Mouse (Mus musculus): ENCODE results near the gene Trim52.
"Not testable (repeated sequence)": the region's sequence is repeated elsewhere in the genome, so short reads cannot be mapped to it uniquely, and the experiment has no call there.

Trim52 gene

GRCm38 (mm10) chr14:106105980-106106379 is at the start of gene Trim52:
Gene Trim52 (plus strand): TSS chr14:106106198.
- DNase-seq = no peak

- DNase-seq = no peak
These were observed 33.4 kb upstream of the Trim52 start for GRCm38 (mm10) chr14:106072608-106073007.

- DNase-seq = no peak
These were observed 30.6 kb upstream of the Trim52 start for GRCm38 (mm10) chr14:106075181-106076064.

- DNase-seq = no peak
These were observed 17.4 kb upstream of the Trim52 start for GRCm38 (mm10) chr14:106088480-106089037.

GRCm38 (mm10) chr14:106096816-106097215 is 9.2 kb upstream of the Trim52 start:
- no peak for DNase-seq

GRCm38 (mm10) chr14:106100858-106101257 is 5.1 kb upstream of the Trim52 start:
- no peak for DNase-seq

- no peak for DNase-seq
These were observed 427 bp downstream of the Trim52 start for GRCm38 (mm10) chr14:106106425-106106824.

GRCm38 (mm10) chr14:106119371-106119770 is 13.4 kb downstream of the Trim52 start:
- no peak for DNase-seq

GRCm38 (mm10) chr14:106136272-106136671 is 30.3 kb downstream of the Trim52 start:
- no peak for DNase-seq

GRCm38 (mm10) chr14:106151188-106151587 is 45.2 kb downstream of the Trim52 start:
- DNase-seq = no peak

- no peak for DNase-seq
These were observed 49.0 kb downstream of the Trim52 start for GRCm38 (mm10) chr14:106154879-106155576.

GRCm38 (mm10) chr14:106156533-106156932 is 50.5 kb downstream of the Trim52 start:
- DNase-seq = no peak

- no peak for DNase-seq
These were observed 56.3 kb downstream of the Trim52 start for GRCm38 (mm10) chr14:106162331-106162730.

- no peak for DNase-seq
These were observed 57.2 kb downstream of the Trim52 start for GRCm38 (mm10) chr14:106163196-106163595.

- DNase-seq = not testable (repeated sequence)
These were observed 57.9 kb downstream of the Trim52 start for GRCm38 (mm10) chr14:106163933-106164332.

GRCm38 (mm10) chr14:106176879-106177278 is 70.9 kb downstream of the Trim52 start:
- no peak for DNase-seq

GRCm38 (mm10) chr14:106178245-106178644 is 72.2 kb downstream of the Trim52 start:
- DNase-seq = no peak

- no peak for DNase-seq
These were observed 73.2 kb downstream of the Trim52 start for GRCm38 (mm10) chr14:106179102-106179727.

- no peak for DNase-seq
These were observed 73.7 kb downstream of the Trim52 start for GRCm38 (mm10) chr14:106179728-106180125.

GRCm38 (mm10) chr14:106180616-106181015 is 74.6 kb downstream of the Trim52 start:
- no peak for DNase-seq

GRCm38 (mm10) chr14:106183985-106184384 is 78.0 kb downstream of the Trim52 start:
- no peak for DNase-seq

Measured in kidney, adult 18-20 months (tissue).